Mouse (Mus musculus): ENCODE results near the gene Ppp6r3.

DNA sequence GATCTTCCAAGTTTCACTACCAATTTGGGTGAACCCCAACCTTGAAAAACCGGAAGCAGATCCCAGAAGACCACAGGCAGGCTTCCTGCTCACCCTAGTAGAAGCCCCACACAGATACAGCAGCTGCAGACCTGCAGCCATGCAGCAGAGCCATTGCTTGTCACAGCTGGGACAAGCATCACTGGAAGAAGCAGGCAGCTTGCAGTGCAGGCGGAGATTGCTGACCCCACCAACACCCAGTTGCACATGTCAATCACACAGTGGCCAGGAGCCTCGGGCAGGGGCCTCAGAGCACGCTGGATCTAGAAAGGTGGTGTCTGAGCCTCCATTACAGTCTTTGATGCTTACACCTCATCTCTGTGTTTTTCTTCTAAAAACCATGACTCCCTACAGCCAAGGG lies 141.4 kb downstream of the Ppp6r3 start:
- no peak for TF ChIP-seq POLR2A (IDR thresholded peaks at IDR 0.05; ENCODE audit: control insufficient read depth, low read depth, low read length)
- no peak for TF ChIP-seq CTCF (IDR thresholded peaks at IDR 0.05; ENCODE audit: control insufficient read depth, insufficient read depth, insufficient replicate concordance, low read depth, low read length)

All from testis, adult 2 months (tissue).